Mouse (Mus musculus) lung, postnatal 0 days (tissue): ENCODE results near the gene Olfr522. TPM values are rescaled to one million over a fixed set of nuclear protein-coding genes. Genes with fewer than 3 reads are reported as not detected.

Source experiments
- ATAC-seq: fragments of 200-750 bp; cut with Nextera tagmentation; 2 replicates; pipeline ENCODE4 v1.8.0; 2017; ENCODE audit warnings: moderate library complexity
- DNase-seq: peaks from one replicate; pipeline ENCODE4 v3.0.0-alpha.2; 2016; ENCODE audit warnings: low spot score
- H3K27ac ChIP-seq: fragments of 300-500 bp; sonication (generic); 2 replicates; pipeline ENCODE4 v1.5.1; 2014; ENCODE audit warnings: antibody characterized with exemption, mild to moderate bottlenecking, low read length, mixed read lengths
- H3K27me3 ChIP-seq: fragments of 300-500 bp; sonication (generic); replicated peaks from 2 replicates; pipeline ENCODE4 v1.6.1; 2014; ENCODE audit warnings: low read length, mixed read lengths; ENCODE audit not compliant: insufficient read depth
- H3K36me3 ChIP-seq: fragments of 300-500 bp; sonication (generic); 2 replicates; pipeline ENCODE4 v1.6.1; 2014; ENCODE audit warnings: low read length, mixed read lengths; ENCODE audit not compliant: insufficient read depth
- H3K4me1 ChIP-seq: fragments of 300-500 bp; sonication (generic); 2 replicates; pipeline ENCODE4 v1.6.1; 2014; ENCODE audit warnings: antibody characterized with exemption, low read depth, low read length, mixed read lengths; ENCODE audit not compliant: insufficient read depth
- H3K4me2 ChIP-seq: fragments of 300-500 bp; sonication (generic); replicated peaks from 2 replicates; pipeline ENCODE4 v1.6.1; 2014; ENCODE audit warnings: low read depth, mild to moderate bottlenecking, low read length, moderate library complexity, mixed read lengths
- H3K4me3 ChIP-seq: fragments of 300-500 bp; sonication (generic); 2 replicates; pipeline ENCODE4 v1.5.1; 2014; ENCODE audit warnings: low read depth, low read length
- H3K9ac ChIP-seq: fragments of 300-500 bp; sonication (generic); replicated peaks from 2 replicates; pipeline ENCODE4 v1.6.1; 2014; ENCODE audit warnings: low read depth, mild to moderate bottlenecking
- H3K9me3 ChIP-seq: fragments of 300-500 bp; sonication (generic); 2 replicates; pipeline ENCODE4 v1.6.1; 2016; ENCODE audit warnings: low read length, mixed read lengths
- CTCF ChIP-seq: IDR thresholded peaks from 2 replicates; pipeline ENCODE4 v1.5.1; 2016; ENCODE audit warnings: antibody characterized with exemption, mild to moderate bottlenecking
- EP300 ChIP-seq: IDR thresholded peaks from 2 replicates; pipeline ENCODE4 v1.6.1; 2016; ENCODE audit warnings: antibody characterized with exemption, mild to moderate bottlenecking, control low read depth
- WGBS: fragments of 180-500 bp; shearing (Covaris S2); extraction: QIAGEN DNeasy Blood & Tissue Kit; methylation state at CpG from one replicate; pipeline ENCODE4 v1.1.7; 2014; 5-methylcytosine and 5-hydroxymethylcytosine counted together
- polyA plus RNA-seq: library from polyadenylated mRNA; unstranded; fragments of >200 nt; fragmentation: Nextera tagmentation; extraction: Ambion mirVana; gene quantifications from 2 replicates; pipeline ENCODE4 v1.2.1, GENCODE M21; 2015

Gene Olfr522
- polyA plus RNA-seq, 1 experiment from 2014 or later: not detected

DNA sequence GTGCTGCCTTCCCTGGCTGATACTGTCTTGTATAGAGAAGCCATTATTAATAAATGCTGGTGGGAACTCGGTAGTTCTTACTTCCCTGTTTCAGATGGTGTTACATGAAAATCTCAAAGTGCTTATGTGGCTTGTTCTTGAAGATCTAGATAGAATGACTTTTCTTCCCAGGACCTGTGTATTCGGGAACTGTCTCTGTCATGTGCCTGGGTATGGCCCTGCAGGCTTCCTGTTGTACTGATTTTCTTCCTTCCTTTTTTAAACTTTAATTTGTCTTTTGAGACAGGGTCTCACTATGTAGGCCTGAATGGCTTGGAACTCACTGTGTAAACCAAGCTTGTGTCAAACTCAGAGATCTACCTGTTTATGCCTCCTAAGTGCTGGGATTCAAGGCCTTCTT lies 36.7 kb downstream of the Olfr522 start:
- H3K4me3 ChIP-seq: no peak overlapping the region
- no peak overlapping the region for H3K4me2 ChIP-seq
- H3K36me3 ChIP-seq: peaks cover 8% of the 10 kb centered on the region; the same call in 1 of the 2 replicates
- ATAC-seq: no peak
- H3K9ac ChIP-seq: no peak overlapping the region
- no peak for TF ChIP-seq CTCF
- TF ChIP-seq EP300: no peak
- no peaks in the 10 kb centered on the region for H3K9me3 ChIP-seq
- peaks cover 10% of the 10 kb centered on the region for H3K4me1 ChIP-seq
- WGBS: 72% methylated on average over 2 of the region's 2 CpGs
- H3K27ac ChIP-seq: no peak overlapping the region
- no peaks in the 10 kb centered on the region for H3K27me3 ChIP-seq
- DNase-seq: no peak

DNA sequence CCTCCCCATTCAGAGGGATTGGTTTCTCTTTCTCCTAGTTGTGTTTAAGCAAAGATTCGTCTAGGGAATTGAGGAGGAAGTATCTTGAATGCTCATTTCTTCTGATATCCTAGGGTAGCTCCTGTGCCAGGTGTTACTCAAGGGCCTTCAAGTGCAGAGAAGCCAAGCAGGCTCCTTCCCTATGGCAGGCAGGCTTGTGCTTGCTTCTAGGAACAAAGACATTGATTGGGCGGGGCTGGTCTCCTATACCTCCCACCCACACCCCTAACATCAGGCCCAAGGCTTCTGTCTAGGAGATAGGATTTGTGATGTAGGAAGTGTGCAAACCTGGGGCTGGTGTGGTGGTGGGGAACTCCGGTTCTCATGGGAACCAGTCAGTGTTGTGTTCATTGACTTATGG lies 37.6 kb downstream of the Olfr522 start:
- Histone ChIP-seq H3K9me3 (no peaks in the 10 kb centered on the region), H3K27me3 (no peaks in the 10 kb centered on the region), H3K4me2 (0 out of 2 replicates have a peak overlapping the region, but pooled peaks have one; percentile 5), H3K4me1 (peaks cover 10% of the 10 kb centered on the region), H3K27ac (no peak overlapping the region), H3K4me3 (no peak overlapping the region), H3K9ac (no peak overlapping the region), H3K36me3 (peaks cover 8% of the 10 kb centered on the region; the same call in 1 of the 2 replicates)
- peak; percentile 19 for DNase-seq
- 74% methylated on average over 3 of the region's 3 CpGs for WGBS
- TF ChIP-seq CTCF: no peak
- no peak for TF ChIP-seq EP300
- no peak for ATAC-seq

GRCm38 (mm10) chr7:140126022-140126350 lies 38.6 kb downstream of the Olfr522 start:
- 6% methylated on average over 5 of the region's 5 CpGs for WGBS
- peak; percentile 0; the same call in 1 of the 2 replicates for ATAC-seq

GRCm38 (mm10) chr7:140125278-140126021 lies 39.1 kb downstream of the Olfr522 start:
- peak overlapping the region; percentile 65 for H3K4me3 ChIP-seq
- H3K4me1 ChIP-seq: peaks cover 10% of the 10 kb centered on the region
- peak overlapping the region; percentile 55 for H3K27ac ChIP-seq
- peak overlapping the region; percentile 87 for H3K4me2 ChIP-seq
- H3K9ac ChIP-seq: peak overlapping the region; percentile 75
- peak; percentile 98 for DNase-seq
- H3K36me3 ChIP-seq: peaks cover 5% of the 10 kb centered on the region; the same call in 1 of the 2 replicates
- 3% methylated on average over 39 of the region's 40 CpGs for WGBS
- H3K27me3 ChIP-seq: no peaks in the 10 kb centered on the region
- peak; percentile 98 for ATAC-seq
- H3K9me3 ChIP-seq: no peaks in the 10 kb centered on the region
- no peak for TF ChIP-seq CTCF
- no peak for TF ChIP-seq EP300

More at GRCm38 (mm10) chr7:140126022-140126350, 38.6 kb downstream of the Olfr522 start:
- H3K9me3 ChIP-seq: no peaks in the 10 kb centered on the region
- H3K9ac ChIP-seq: peak overlapping the region; percentile 75
- peaks cover 10% of the 10 kb centered on the region for H3K4me1 ChIP-seq
- peak overlapping the region; percentile 65 for H3K4me3 ChIP-seq
- TF ChIP-seq CTCF (no peak), EP300 (no peak)
- peak overlapping the region; percentile 55 for H3K27ac ChIP-seq
- peak overlapping the region; percentile 87 for H3K4me2 ChIP-seq
- no peaks in the 10 kb centered on the region for H3K27me3 ChIP-seq
- H3K36me3 ChIP-seq: peaks cover 8% of the 10 kb centered on the region; the same call in 1 of the 2 replicates
- peak; percentile 40 for DNase-seq

GRCm38 (mm10) chr7:140124382-140124781 lies 40.2 kb downstream of the Olfr522 start:
- Histone ChIP-seq H3K27ac (no peak overlapping the region), H3K9me3 (no peaks in the 10 kb centered on the region), H3K36me3 (no peaks in the 10 kb centered on the region), H3K27me3 (no peaks in the 10 kb centered on the region), H3K4me1 (peaks cover 10% of the 10 kb centered on the region), H3K4me2 (no peak overlapping the region), H3K9ac (no peak overlapping the region), H3K4me3 (no peak overlapping the region)
- 92% methylated on average over 1 of the region's 1 CpGs for WGBS
- ATAC-seq (no peak), DNase-seq (no peak)
- TF ChIP-seq CTCF: no peak
- no peak for TF ChIP-seq EP300

DNA sequence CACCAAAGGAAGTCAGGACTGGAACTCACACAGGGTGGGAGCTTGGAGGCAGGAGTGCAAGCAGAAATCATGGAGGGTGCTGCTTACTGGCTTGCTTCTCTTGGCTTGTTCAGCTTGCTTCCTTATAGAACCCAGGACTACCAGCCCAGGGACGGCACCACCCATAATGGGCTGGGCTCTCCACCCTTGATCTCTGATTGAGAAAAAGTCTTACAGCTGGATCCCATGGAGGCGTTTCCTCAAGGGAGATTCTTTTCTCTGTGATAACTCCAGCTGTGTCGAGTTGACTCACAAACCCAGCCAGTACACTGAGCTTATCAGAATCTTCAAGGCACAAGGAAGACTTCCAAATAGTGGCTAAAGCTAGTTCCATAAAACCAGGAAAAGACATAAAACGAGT lies 41.8 kb downstream of the Olfr522 start:
- Histone ChIP-seq H3K4me2 (no peak overlapping the region), H3K9ac (no peak overlapping the region), H3K27me3 (no peaks in the 10 kb centered on the region), H3K9me3 (no peaks in the 10 kb centered on the region), H3K4me3 (no peak overlapping the region), H3K36me3 (no peaks in the 10 kb centered on the region), H3K4me1 (peaks cover 10% of the 10 kb centered on the region), H3K27ac (no peak overlapping the region)
- no peak for ATAC-seq
- DNase-seq: no peak
- WGBS: 37% methylated on average over 4 of the region's 4 CpGs
- no peak for TF ChIP-seq CTCF
- TF ChIP-seq EP300: no peak
